Mouse (Mus musculus): ENCODE measurements around the gene Olfr398.

Gene Olfr398

GRCm38 (mm10) chr11:73990307-73990706, at the start of gene Olfr398:
Gene Olfr398, minus strand, starts transcription at chr11:73990407.
- DNase-seq (ENCODE audit: low spot score), result no peak

- no peak for DNase-seq (ENCODE audit: low spot score)
Observed at GRCm38 (mm10) chr11:73993115-73993514, 2.9 kb upstream of the Olfr398 start.

- no peak for DNase-seq (ENCODE audit: low spot score)
Observed at GRCm38 (mm10) chr11:73960517-73960916, 29.7 kb downstream of the Olfr398 start, which contains the start of gene Olfr397. Gene Olfr397, plus strand, starts transcription at chr11:73960817.

- no peak for DNase-seq (ENCODE audit: low spot score)
Observed at GRCm38 (mm10) chr11:73936377-73936776, 53.8 kb downstream of the Olfr398 start, which contains the start of gene Olfr23. Gene Olfr23, plus strand, starts transcription at chr11:73936677.
